Mouse (Mus musculus) CD4-positive helper T cell, adult 2 months (primary cell): ENCODE data around the gene Atxn7l1.

Experiments
- DNase-seq: peaks from one replicate; pipeline ENCODE4 v3.0.0-alpha.2; 2012; ENCODE audit warnings: low read depth, missing footprints, low spot score

The Atxn7l1 gene

DNA sequence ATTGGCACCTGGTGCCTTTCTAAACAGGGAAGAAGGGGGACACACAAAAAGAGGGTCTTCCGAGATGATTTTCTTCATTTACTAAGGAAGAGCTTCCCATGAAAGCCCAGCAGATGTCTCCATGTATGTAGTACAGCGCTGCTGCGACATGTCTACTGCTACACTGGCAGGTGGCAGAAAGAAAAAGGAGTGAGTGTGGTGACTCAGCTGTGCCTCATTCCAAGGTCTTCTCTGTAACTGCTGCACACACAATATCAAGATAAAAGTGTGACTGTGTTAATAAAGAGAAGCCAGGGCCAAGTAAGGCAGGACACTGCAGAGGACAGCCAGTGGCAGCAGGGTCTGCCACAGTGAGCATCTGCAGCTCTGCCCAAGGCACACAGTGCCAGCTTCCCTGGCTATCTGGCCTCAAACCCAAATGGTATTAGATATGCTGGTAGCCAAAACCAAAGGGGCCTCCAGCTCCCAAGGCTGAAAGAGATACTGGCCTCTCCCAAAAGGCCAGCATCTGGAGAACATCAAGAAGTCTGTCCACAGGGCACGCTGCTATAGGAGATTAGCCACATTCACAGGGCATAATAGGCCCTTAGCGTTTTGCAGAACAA is 212.5 kb downstream of the Atxn7l1 start:
- DNase-seq: no peak

DNA sequence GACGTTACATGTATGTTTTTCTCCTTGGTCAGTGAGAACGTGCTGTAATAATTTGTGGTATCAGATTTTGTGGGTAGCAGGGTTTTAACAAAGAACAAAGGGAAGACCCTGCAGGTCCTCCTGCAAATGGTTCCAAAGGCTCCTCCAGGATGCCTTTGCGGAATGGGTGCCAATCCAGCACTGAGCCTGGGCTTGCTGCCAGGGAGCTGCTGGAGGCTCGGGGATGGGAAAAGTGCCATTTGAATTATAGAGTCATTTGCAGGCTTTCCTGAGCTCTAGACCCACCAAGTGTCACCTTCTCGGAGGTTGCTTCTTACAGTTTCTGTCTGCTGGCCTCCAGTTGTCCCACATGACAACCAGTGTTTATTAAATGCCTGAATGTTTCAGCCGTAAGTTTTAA is 213.2 kb downstream of the Atxn7l1 start:
- no peak for DNase-seq

DNA sequence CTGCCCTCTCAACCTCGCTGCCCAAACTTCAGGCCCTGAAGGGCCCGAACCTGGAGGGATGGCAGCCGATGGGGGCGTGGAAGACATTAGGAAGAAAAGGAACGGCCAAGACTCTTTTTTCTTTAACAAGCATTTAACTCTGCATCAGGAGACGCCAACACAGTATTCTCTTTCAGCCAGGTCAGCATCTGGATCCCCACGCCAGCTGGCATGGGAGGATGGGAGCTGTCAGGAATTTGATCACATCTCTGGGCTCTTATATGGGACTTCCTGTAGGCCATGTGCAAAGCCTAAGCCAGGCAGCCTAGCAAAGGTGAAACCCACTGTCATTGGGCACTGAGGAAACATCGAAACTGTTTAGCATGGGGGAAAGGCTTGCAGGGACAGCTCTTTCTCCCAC is 217.0 kb downstream of the Atxn7l1 start:
- no peak for DNase-seq

DNA sequence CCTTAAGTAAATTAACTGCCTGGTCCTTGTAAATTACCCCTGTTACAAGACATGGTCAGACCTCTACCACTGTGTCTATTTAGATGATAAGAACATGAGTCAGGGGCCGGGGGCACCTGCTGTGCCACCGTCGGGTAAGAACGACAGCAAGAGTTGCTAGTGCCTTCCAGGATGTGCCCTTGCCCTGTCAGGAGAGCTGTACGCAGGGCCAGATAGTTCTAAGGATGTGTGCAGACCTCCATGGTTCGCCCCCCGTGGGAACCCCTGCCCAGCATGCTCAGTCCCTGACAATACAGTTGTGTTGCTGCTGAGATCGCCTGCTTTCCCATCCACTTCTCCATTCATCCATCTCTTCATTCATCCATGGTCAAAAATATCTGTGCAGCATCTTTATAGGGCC is 217.6 kb downstream of the Atxn7l1 start:
- no peak for DNase-seq

DNA sequence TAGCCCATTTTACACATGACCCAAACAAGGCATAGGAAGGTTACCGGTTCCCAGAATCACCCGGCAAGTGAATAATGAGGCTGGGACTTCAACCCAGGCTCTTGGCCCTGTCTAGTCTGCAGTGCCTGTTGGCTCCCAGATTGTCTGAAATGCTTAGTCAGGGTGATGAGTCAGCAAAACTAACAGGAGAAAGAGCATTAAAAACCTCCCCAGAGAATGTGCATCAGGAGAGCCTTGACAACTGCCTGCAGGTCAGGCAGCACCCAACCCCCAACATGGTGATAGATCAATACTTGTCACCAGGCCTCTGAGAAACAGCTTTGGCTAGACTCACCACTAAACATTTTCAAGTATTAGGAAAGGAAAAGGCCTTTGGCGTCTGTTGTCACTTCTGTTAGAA is 222.1 kb downstream of the Atxn7l1 start:
- DNase-seq: no peak

DNA sequence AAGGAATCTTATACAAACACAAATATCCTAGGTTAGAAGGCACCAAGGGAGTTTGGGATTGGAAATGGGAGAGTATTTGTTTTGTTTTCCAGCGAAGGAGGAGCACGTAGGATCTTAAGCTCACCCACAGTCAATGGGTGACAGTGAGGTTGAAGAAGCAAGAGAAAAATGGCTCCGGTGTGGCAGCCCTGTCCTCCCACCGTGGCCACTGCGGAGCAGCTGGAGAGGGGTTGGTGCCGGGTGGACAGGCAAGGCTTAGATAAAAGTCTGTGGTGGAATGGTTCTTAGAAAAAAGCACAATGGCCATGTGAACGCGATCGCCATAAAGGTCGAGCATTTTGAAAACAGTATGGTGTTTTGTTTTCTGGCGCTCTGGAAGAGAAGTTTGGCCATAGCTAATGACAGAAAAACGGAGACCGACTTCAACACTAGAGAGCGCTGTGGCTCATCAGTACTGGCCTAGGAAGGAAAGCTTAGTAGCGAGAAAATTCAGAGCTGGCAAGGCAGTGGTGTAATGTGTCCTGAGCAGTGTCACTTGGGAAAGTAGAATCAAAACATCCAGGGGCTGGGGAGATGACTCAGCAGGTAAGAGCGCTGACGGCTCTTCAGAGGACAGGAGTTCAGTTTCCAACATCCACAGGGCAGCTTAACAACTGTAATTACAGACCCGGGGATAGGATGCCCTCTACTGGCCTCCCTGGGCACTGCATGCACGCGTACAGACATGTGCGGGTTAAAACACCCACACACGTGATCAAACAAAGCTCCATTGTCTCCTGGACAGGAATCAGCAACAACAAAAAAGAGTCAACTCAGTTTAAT is 232.3 kb downstream of the Atxn7l1 start:
- DNase-seq: peak; percentile 80

DNA sequence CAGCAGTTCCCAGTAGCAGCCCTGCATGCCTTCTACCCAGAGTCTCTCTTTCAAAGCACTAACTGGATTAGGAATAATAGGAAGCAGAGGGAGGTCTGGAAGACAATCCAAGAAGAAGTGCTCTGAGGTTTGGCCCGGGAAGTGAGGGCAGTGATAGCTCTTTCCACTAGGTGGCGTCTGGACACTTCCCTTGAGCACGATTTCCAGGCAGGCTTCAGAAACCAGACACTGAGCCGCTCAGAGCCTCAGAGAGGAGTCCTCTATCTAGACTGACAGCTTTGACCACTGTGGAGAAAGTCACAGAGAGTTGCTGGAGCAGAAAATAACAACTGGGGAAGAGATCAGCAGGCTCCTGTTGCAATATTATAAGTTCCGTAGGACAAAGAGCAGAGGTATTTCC is 241.3 kb downstream of the Atxn7l1 start:
- peak; percentile 54 for DNase-seq

DNA sequence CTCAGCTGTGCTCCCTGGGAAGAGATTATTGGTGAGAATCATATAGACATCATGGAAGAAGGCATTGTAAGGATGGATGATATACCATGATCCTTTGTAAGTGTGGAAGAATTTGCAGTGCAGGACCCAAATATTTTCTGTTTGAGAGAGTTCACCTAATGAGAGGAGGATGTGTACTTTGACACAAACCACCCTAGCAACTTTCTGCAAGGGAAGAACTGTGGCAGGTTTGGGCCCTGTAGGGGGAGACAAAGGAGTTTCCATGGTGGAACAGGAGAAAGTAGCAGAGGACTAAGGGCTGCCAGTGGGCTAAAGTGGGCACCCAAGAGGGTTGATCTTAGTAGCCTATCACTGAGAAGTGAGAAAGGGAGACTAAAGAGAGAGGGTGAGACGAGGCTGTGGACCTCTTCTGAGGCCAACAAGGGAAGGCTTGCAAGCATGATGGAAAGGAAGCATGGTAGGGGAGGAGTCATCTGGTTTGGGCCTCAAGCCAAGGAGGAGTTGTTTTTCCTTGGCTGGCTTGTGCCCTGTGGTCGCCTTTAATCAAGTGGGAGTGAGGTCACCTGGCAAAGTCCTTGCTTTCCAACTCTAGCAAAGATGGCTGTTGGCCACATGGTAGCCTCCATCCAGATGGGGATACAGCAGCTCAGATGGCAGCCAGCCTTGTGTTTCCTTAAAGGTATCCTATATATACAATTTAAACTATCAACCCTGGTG is 243.5 kb downstream of the Atxn7l1 start:
- no peak for DNase-seq

DNA sequence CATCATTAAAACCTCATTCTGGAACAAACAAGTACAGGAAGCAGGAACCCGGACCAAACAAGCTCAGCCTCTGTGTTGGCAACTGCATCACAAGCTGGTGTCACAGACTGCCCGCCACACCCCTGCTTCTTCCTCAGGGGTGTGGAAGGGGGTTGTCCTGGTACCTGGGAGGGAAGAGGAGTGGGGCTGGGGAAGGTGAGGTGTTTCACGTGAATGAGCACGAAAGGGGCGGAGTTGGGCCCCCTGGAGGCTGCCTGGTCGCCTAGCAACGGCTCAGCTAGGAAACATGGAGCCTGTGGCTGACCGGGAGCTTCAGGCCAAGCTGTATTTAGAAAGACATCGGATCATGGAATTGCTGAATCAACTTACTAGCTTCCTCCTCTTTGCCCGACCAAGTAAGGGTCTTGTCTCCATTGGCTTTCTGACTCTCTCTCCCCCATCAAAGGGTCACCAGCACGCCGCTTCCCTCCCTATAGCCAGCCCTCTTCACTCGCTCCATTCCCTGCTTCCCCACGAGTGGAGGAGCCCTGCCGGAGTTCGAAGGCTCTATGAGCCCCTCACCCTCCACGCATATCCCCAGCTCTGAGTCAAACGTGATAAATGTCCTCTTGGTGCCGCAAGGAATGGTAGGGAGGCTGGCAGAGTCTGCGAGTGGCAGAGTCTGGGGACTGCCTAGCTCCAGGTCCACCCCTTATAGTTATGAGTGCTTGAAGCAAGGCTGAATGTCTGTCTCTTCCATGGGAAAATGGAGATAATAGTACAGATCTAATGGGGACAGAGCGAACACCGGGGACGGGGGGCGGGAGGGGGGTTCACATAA is 247.5 kb downstream of the Atxn7l1 start, which contains the start of gene Efcab10:
Efcab10 (plus strand) TSS at position 51 of the 820 bp plus-strand sequence.
- no peak for DNase-seq

DNA sequence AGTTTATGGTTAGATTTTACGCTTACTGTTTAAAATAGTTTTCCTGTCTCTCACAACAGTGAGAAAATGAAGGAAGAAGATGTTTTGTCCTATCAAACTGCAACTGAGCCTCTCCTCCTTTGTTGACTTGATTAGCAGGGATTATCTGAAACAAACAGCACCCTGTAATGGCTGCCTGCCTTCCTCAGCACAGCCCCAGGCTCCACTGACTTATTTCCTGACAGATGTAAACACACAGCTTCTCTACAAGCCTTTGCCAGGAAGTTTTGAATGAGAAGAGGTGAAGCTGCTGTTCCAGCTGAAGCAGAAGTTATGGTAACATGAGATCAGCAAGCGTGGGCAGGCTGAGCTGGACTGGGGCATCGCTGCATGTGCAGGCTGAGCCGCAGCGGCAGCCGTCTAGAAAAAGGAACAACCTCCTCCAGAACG is 255.8 kb downstream of the Atxn7l1 start:
- no peak for DNase-seq

DNA sequence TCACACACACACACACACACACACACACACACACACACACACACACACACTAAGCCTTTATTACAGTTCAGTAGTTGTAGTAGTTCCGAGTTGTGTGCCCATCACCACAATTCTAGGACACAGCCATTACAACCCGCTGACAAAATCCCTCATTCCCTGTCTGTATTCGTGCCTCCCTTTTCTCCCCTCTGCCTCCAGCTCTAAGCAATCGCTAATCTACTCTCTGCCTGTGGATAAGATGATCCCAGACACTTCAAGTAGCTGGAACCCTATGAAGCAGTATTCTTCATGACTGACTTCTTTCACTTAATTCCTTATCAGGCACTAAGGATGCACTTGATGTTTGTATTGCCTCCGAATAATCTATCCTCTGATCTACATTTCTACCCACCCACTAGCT is 257.5 kb downstream of the Atxn7l1 start:
- DNase-seq: no peak

DNA sequence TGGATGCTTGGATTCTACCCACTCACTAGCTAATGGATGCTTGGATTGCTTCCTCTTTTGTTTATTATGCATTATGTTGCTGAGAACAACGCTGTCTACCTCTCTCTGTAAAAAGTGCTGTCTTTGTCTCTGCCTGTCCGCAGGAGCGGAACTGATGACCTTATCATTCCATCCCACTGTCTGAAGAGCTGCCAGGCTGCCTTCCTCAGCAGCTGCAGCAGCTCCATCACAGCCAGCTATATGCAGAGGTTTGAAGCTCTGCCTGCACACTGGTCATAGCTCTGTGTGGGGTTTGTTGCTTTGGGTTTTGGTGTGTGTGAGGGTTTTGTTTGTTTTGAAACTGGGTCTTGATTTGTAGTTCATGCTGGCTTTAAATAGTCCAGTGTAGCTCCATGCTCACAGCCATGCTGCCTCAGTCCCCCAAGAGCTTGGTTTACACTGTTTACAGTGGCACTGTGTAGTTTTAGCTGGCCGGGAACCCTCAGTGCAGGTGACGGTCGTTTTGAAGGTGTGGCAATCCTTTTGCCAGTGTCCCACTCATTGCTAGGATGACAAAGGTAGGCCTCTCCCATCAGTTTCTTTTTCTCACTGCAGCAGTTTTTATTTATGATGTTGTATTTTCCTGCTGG is 258.0 kb downstream of the Atxn7l1 start:
- no peak for DNase-seq

DNA sequence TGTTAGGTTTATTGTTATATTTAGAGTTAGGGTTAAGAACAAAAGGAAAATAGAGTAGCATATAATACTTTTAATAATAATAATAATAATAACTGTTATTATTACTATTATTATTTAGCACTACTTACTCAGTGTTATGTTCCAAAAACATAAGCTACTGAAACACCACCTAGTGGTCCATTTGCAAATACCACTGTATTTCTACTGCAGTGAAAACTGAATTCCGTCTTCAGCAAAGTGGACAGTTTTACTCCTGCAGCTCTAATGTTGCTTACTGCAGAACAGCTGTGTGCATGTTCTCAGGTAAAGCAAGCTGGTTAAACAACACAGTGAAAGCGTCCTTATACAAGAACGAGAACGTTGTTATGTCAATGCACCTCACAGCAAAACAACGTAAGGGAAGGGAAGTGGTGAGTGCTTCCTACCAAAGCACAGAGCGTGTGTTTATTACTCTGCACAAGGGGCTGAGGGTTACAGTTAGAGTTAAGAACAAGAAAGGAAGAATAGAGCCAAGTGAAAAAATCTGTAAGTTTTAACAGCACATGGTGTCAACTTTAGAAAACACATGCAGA is 264.2 kb downstream of the Atxn7l1 start:
- DNase-seq: peak; percentile 14
